Mouse (Mus musculus) c-Kit-positive CD71-negative TER-119-negative erythroid progenitor cells, embryonic 14.5 days (primary cell): ENCODE results near the gene Dhx16.
"Not testable (repeated sequence)": the region's sequence is repeated elsewhere in the genome, so short reads cannot be mapped to it uniquely, and the experiment has no call there.

ENCODE experiments used
- DNase-seq: peaks from one replicate; pipeline ENCODE4 v3.0.0-alpha.2; 2013; ENCODE audit warnings: low read depth

Dhx16 gene

DNA sequence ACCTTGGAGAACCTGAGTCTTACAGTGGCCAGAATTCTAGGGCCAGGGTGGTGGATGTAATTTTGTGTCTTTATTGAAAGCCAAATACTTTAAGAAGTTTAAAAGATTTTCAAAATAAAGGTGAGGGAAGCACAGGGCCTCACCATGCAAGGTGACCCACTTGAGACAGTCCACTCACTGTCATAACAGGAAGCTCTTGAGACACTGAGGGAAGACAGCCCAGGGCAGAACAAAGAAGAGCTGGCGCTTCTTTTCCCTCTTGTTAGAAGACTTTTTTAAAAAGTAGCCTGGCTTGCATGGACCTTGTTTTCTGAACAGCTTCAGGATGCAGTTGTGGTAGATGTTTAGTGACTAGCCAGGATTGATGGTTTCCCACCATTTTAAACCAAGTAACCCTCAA lies 40.8 kb downstream of the Dhx16 start:
- DNase-seq = no peak

DNA sequence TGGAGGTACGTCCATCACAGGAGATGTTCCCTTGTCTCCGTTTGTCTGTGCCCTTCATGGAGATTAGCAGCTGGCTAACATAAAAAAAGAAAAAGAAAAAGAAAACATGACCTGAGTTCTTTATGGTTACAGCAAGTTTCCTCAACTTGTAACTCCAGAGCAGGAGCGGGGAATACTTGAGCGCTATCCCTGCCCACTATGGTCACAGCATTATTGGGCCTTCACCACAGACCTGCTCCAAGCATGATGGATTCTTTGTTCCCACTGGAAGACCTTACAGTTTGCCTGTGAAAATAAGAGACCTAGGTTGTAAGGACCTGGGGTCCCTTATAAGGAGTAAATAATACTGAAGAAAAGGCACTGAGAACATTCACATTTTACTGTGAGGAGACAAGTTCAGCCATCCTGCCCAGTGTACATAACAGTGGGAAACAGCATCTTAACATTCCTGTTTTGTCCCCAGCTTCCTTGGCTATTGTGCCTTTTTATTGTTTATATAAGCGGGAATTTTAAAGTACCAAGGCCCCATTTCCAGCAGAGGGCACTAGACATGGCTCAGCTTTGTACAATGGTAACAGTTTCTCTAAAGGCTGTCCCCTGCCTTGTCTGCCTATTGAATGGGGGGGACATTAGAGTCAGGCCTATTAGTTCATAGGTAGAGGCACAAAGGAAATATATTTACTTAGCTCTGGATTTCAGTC lies 41.4 kb downstream of the Dhx16 start:
- no peak for DNase-seq

DNA sequence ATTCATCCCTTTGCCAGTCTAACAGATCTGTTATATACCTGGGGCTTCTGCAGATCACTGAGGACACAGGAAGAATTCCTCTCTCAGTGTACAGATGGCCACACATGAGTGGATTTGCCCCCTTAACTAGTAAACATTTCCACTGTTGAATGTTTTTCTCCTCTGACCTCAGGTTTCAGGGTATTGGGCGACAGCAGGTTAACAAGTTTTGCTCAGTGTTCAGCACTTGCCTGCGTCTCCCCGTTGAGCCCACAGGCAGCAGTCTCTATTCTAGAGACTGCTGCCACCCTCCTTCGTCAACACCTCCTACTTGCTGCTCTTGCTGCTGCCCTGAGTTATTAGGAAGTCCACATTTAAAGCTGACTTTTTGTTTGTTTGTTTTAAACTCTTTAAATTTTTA lies 42.1 kb downstream of the Dhx16 start:
- DNase-seq = no peak

DNA sequence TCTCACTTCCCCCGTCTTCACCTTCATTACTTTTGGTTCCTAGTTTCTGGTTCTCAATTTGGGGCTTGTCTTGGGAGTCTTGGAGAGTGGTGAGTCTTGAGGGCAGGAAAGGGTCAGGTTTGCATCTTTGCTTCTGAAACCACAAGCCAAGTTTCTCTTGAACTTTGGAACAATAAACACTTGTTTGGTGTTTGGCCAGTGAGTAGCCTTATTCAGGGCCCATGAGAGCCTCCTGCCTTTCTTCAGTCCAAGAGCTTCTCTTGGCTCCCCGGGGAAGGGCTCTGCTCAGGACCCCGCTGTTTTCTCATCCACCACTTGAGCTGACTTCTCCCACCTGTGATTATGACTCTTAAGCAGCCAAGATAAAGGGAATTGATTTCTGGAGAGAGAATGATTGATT lies 42.9 kb downstream of the Dhx16 start:
- DNase-seq = no peak

DNA sequence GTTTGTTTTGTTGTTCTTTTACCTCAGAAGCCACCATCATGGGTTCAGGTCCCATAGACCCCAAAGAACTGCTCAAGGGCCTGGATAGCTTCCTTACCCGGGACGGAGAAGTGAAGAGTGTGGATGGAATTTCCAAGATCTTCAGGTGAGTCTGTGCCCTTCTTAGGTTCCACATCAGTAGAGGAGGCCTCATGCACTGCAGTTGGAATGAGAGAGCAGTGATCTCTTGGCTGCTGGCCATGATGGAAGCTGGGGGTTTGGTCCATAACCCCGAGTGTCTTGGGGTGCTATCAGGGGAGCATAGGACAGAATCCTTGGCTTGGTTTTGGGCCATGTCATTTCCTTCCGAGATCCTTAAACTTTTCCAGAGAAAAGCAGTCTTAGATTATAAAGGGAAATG lies 43.7 kb downstream of the Dhx16 start:
- DNase-seq = no peak

- DNase-seq = no peak
Observed at GRCm38 (mm10) chr17:35927471-35927870, 47.9 kb downstream of the Dhx16 start.

- no peak for DNase-seq
Observed at GRCm38 (mm10) chr17:35929534-35929933, 49.9 kb downstream of the Dhx16 start.

- DNase-seq = no peak
Observed at GRCm38 (mm10) chr17:35930627-35931026, 51.0 kb downstream of the Dhx16 start.

DNA sequence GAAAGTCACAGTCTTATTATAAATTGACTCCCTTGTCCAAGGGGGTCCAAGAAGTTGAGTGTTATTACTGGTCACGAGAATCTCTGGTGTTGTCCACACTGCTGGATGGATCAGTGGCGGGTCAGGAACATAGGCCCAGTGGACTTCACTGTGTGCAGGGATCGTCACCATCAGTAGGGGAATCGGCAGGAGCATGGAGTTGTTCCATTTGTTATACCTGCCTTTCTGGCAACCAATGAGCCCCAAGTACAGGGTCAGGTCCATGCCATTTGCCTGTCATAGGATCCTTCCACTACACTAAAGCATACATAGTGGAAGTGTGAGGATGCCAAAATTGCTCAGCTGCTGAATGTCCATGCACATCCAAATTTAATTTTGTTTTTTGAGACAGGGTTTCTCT lies 53.0 kb downstream of the Dhx16 start:
- DNase-seq = no peak

DNA sequence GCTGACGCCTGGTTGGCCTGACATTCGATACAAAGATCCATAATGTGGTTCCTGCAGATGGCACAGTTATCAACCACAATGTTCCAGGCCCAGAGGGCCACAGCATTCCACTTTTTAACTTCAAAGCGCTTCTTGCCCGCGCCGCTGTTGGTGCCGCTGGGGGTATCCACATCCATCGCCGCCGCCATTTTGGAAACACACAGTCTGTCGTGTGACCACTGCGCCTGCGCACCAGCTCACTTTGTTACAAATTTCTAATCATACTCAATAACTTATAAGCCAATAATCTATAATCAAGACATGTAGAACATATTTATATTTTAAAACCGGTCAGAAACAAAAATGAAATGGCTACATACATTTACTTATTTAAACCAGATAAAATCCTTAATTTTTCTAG lies 56.1 kb downstream of the Dhx16 start:
- not testable (repeated sequence) for DNase-seq

DNA sequence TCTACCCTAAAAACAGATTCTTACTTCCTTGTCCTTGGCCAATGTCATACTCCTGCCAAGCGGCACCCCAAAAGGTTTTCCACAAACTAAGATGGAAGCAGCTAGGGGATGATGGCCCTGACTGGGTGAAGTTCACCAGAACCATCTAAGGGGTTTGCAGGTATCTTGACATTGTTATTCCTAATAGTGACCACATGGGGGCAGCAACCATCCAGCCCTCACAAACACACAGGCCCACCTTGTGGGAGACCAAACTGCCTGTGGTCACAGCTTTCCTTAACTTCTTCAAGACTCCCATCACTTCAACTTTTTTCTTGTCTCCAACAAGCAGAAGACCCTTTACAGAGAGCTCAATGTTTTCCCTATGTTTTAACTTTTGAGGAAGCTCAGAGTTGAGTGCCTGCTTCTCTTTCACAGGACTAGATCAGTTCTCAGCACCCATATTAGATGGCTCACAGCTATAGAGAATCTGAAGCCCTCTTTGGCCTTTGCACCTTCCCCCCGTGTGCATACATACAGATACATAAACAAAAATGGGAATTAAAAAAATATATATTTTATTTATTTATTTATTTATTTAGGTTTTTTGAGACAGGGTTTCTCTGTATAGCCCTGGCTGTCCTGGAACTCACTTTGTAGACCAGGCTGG lies 58.2 kb downstream of the Dhx16 start:
- no peak for DNase-seq

GRCm38 (mm10) chr17:35939108-35939507 lies 59.5 kb downstream of the Dhx16 start:
- no peak for DNase-seq

- no peak for DNase-seq
Observed at GRCm38 (mm10) chr17:35939941-35940340, 60.3 kb downstream of the Dhx16 start.
